Mouse (Mus musculus): ENCODE measurements around the gene Shisa8. TPM values are rescaled to one million over a fixed set of nuclear protein-coding genes. Genes with fewer than 3 reads are reported as not detected.

Gene Shisa8
- polyA plus RNA-seq, 1 experiment from 2014 or later = 0.30 TPM

DNA sequence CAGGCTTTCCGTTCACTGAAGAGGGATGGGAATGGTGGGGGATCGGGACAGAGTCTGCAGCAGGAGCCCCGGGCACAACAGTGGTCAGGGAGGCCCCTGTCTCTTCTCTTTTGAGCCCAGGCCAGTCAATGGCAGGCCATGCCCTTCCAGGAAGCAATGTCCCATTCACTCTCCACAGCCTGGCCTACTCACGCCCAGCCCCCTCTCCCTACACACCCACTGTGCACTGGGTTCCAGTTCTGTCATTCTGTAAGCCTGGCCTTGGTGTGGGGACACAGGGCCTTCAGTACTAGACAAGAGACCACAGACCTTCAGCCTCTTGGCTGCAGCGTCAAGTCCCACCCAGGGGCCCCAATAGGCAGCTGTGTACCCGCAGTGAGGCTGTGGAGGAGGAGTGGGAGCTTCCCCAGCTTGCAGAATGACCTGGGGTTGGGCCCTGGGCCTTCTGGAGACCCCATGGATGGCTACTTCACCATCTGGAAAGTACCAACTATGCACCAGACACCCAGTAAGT is 17.5 kb upstream of the Shisa8 start:
- Histone ChIP-seq H3K27me3 (ENCODE audit: control insufficient read depth, insufficient read depth, low read length) (no peaks in the 10 kb centered on the region), H3K9ac (replicated peaks; ENCODE audit: low read depth, low read length) (no peak overlapping the region), H3K27ac (ENCODE audit: low read length) (no peak overlapping the region), H3K36me3 (ENCODE audit: control insufficient read depth, insufficient read depth, low read length) (no peaks in the 10 kb centered on the region), H3K9me3 (ENCODE audit: control insufficient read depth, low read depth, low read length) (no peaks in the 10 kb centered on the region), H3K4me2 (replicated peaks; ENCODE audit: low read depth, low read length) (no peak overlapping the region), H3K4me1 (ENCODE audit: control insufficient read depth, insufficient read depth, low read length) (no peaks in the 10 kb centered on the region), H3K4me3 (ENCODE audit: low read depth, low read length) (no peak overlapping the region)
- 73% methylated on average over 6 of the region's 6 CpGs for WGBS
- ATAC-seq (ENCODE audit: insufficient number of reproducible peaks, insufficient read depth, low FRiP score, low read depth) = no peak

DNA sequence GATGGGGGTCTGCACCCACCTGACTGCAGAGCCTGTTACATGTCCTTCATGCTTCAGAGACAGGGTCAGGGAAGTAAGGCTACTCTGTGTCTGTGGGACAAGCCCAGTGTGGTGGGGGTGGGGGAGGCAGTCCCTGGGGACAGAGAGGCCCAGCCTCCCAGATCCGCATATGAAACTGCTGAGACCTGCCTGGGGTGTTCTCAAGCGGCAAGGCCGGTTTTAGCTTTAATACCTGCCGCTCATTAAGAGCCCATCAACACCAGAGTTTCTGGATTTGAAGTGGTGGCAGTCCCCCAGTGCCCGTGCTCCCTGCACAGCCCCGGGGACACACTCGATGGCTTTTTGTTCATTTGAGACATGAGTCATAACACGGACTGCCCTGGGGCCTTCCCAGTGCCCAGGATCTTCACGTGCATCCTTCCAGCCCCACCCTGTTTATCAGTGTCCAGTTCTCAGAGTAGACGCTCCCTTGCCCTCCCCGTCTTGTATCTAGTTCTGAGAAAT is 17.0 kb upstream of the Shisa8 start:
- Histone ChIP-seq H3K27me3 (ENCODE audit: control insufficient read depth, insufficient read depth, low read length) (0 out of 2 replicates have a peak, but pooled peaks cover 2% of the 10 kb centered on the region), H3K36me3 (ENCODE audit: control insufficient read depth, insufficient read depth, low read length) (no peaks in the 10 kb centered on the region), H3K9me3 (ENCODE audit: control insufficient read depth, low read depth, low read length) (no peaks in the 10 kb centered on the region), H3K27ac (ENCODE audit: low read length) (no peak overlapping the region), H3K4me1 (ENCODE audit: control insufficient read depth, insufficient read depth, low read length) (no peaks in the 10 kb centered on the region), H3K9ac (replicated peaks; ENCODE audit: low read depth, low read length) (no peak overlapping the region), H3K4me2 (replicated peaks; ENCODE audit: low read depth, low read length) (no peak overlapping the region), H3K4me3 (ENCODE audit: low read depth, low read length) (no peak overlapping the region)
- WGBS = 46% methylated on average over 11 of the region's 11 CpGs
- no peak; the same call in 1 of the 2 replicates for ATAC-seq (ENCODE audit: insufficient number of reproducible peaks, insufficient read depth, low FRiP score, low read depth)

- 88% methylated on average over 5 of the region's 5 CpGs for WGBS
- no peak for ATAC-seq (ENCODE audit: insufficient number of reproducible peaks, insufficient read depth, low FRiP score, low read depth)
- no peak overlapping the region for H3K4me3 ChIP-seq (ENCODE audit: low read depth, low read length)
- no peaks in the 10 kb centered on the region for H3K4me1 ChIP-seq (ENCODE audit: control insufficient read depth, insufficient read depth, low read length)
- no peak overlapping the region for H3K4me2 ChIP-seq (replicated peaks; ENCODE audit: low read depth, low read length)
- no peak overlapping the region for H3K9ac ChIP-seq (replicated peaks; ENCODE audit: low read depth, low read length)
- H3K27me3 ChIP-seq (ENCODE audit: control insufficient read depth, insufficient read depth, low read length) = 0 out of 2 replicates have a peak, but pooled peaks cover 6% of the 10 kb centered on the region
- no peak overlapping the region for H3K27ac ChIP-seq (ENCODE audit: low read length)
- H3K9me3 ChIP-seq (ENCODE audit: control insufficient read depth, low read depth, low read length) = no peaks in the 10 kb centered on the region
- no peaks in the 10 kb centered on the region for H3K36me3 ChIP-seq (ENCODE audit: control insufficient read depth, insufficient read depth, low read length)
Observed at GRCm38 (mm10) chr15:82225769-82226168, 13.2 kb upstream of the Shisa8 start.

DNA sequence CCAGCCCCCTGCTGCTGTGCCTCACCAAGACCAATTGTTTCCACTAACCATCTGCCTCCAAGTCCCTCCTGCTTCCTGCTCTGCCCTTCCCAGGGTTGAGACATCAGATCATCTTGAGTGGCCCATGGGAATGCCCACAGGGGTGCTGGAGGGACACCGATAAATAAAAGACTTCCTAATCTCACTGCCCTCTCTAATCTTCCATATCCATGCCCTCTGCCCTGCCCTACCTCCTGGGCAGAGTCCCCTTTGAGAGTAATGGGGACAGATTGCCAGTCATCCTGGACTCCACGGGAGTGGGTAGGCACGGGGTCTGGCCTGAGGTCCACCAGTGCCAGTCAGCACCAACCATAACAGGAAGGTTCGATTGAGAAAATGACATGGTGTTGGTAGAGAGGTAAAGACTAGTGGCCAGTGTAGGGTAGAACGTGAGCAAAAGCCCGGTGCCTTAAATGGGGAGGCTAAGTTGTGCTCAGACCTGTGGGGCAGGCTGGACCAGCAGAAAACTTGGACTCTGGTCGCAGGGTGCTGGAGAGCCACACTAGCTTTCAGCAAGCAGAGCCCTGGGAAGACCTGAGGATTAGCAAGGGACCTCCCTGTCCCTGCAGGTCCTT is 12.1 kb upstream of the Shisa8 start:
- Histone ChIP-seq H3K4me2 (replicated peaks; ENCODE audit: low read depth, low read length) (peak overlapping the region; percentile 40), H3K4me1 (ENCODE audit: control insufficient read depth, insufficient read depth, low read length) (no peaks in the 10 kb centered on the region), H3K27ac (ENCODE audit: low read length) (no peak overlapping the region), H3K27me3 (ENCODE audit: control insufficient read depth, insufficient read depth, low read length) (0 out of 2 replicates have a peak, but pooled peaks cover 6% of the 10 kb centered on the region), H3K36me3 (ENCODE audit: control insufficient read depth, insufficient read depth, low read length) (no peaks in the 10 kb centered on the region), H3K4me3 (ENCODE audit: low read depth, low read length) (peak overlapping the region; percentile 20; the same call in 1 of the 2 replicates), H3K9ac (replicated peaks; ENCODE audit: low read depth, low read length) (no peak overlapping the region), H3K9me3 (ENCODE audit: control insufficient read depth, low read depth, low read length) (no peaks in the 10 kb centered on the region)
- ATAC-seq (ENCODE audit: insufficient number of reproducible peaks, insufficient read depth, low FRiP score, low read depth) = no peak
- WGBS = 41% methylated on average over 7 of the region's 7 CpGs

DNA sequence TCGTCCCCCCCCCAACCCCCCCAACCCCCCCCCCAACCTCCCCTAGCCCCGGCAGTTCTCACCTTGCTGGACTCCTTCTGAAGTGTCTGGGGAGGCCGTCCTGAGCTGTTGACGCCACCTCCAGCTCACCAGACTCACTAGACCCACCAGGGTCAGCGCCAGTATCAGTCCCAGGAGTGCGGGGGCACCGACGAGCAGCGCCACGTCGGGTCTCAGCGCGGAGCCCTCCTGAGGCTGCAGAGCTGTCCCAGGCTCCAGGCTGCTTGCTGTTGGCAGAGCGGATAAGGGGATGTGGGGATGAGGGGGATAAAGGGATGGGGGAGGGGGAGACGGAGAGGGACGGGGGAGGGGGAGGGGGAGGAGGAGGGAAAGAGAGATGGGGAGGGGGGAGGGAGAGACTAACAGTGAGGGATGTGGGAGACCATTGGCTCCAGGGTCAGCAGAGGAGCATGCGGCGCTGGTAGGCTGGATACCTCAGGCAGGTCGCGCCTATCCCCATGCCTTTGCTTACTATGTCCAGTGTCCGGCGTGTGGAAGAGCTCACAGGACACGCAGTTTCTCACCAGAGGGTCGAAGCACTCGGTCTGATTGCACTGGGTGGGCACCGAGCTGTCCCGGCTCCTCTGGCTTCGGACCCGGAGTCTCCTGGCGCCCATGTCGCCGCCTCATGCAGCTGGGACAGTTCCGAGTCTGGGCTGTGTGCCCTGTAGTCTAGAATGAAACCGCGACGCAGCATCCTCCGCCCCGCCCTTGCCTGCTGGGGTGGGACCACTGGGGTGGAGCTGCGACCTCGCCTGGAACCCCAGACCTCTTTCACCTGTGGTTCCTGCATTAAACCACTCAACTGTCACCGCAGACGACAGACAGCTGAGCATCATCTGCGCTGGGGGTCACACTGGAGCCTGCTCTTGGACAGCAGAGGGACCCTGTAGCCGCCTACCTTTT is 11.3 kb upstream of the Shisa8 start, which contains the start of gene Tnfrsf13c:
TSS of gene Tnfrsf13c (minus strand) at position 713 of the 945 bp plus-strand sequence.
- H3K9ac ChIP-seq (replicated peaks; ENCODE audit: low read depth, low read length) = no peak within 1 kb of the TSS
- WGBS = 2% methylated on average over 42 of the region's 44 CpGs
- H3K9me3 ChIP-seq (ENCODE audit: control insufficient read depth, low read depth, low read length) = no peaks in the 10 kb centered on the region
- no peak; the same call in 1 of the 2 replicates for ATAC-seq (ENCODE audit: insufficient number of reproducible peaks, insufficient read depth, low FRiP score, low read depth)
- 0 out of 2 replicates have a peak, but pooled peaks cover 6% of the 10 kb centered on the region for H3K27me3 ChIP-seq (ENCODE audit: control insufficient read depth, insufficient read depth, low read length)
- H3K4me2 ChIP-seq (replicated peaks; ENCODE audit: low read depth, low read length) = peak within 1 kb of the TSS; percentile 40
- H3K4me1 ChIP-seq (ENCODE audit: control insufficient read depth, insufficient read depth, low read length) = no peaks in the 10 kb centered on the region
- H3K27ac ChIP-seq (ENCODE audit: low read length) = no peak within 1 kb of the TSS
- peak within 1 kb of the TSS; percentile 20 for H3K4me3 ChIP-seq (ENCODE audit: low read depth, low read length)
- no peaks in the 10 kb centered on the region for H3K36me3 ChIP-seq (ENCODE audit: control insufficient read depth, insufficient read depth, low read length)

GRCm38 (mm10) chr15:82223251-82223650 is 10.6 kb upstream of the Shisa8 start:
- Histone ChIP-seq H3K36me3 (ENCODE audit: control insufficient read depth, insufficient read depth, low read length) (no peaks in the 10 kb centered on the region), H3K4me3 (ENCODE audit: low read depth, low read length) (no peak overlapping the region), H3K4me2 (replicated peaks; ENCODE audit: low read depth, low read length) (peak overlapping the region; percentile 40; the same call in 1 of the 2 replicates), H3K9me3 (ENCODE audit: control insufficient read depth, low read depth, low read length) (no peaks in the 10 kb centered on the region), H3K9ac (replicated peaks; ENCODE audit: low read depth, low read length) (no peak overlapping the region), H3K27ac (ENCODE audit: low read length) (no peak overlapping the region), H3K4me1 (ENCODE audit: control insufficient read depth, insufficient read depth, low read length) (no peaks in the 10 kb centered on the region), H3K27me3 (ENCODE audit: control insufficient read depth, insufficient read depth, low read length) (0 out of 2 replicates have a peak, but pooled peaks cover 6% of the 10 kb centered on the region)
- 42% methylated on average over 7 of the region's 7 CpGs for WGBS
- ATAC-seq (ENCODE audit: insufficient number of reproducible peaks, insufficient read depth, low FRiP score, low read depth) = peak; percentile 20; the same call in 1 of the 2 replicates

DNA sequence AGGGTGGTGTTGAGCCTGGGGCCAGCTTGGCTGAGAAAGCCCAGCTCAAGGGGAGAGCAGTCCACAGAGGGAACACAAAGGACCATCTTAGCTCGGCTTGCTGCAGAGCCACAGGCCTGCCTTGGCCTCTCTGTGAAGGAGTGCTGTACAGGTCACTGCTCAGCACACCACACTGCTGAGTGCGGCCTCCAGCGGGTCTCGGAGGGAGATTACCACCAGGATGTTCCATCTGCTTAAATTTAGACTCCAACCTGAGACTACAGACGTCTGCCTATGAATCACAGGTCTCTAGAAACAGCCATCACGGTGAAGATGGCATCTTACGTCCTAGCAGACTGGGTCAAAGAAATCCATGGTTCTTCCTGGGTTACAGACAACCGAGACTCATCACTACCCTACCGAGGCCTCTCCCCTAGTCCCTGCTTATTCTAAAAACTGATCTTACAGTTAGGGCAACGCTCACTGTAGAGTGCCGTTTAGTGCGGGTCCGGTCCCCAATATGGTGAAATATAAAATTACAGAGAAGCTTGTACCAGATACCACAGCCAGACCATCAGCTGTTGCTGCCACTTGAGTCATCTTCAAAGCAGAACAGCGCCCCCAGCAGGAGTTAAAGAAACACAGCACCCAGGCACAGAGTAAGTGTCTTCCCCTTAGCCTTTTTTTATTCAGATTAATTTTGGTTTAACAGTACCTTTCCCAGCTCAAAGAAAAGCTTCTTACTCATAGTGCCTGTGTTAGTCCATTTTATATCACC is 8.7 kb upstream of the Shisa8 start:
- Histone ChIP-seq H3K4me2 (replicated peaks; ENCODE audit: low read depth, low read length) (no peak overlapping the region), H3K9ac (replicated peaks; ENCODE audit: low read depth, low read length) (no peak overlapping the region), H3K4me3 (ENCODE audit: low read depth, low read length) (no peak overlapping the region), H3K4me1 (ENCODE audit: control insufficient read depth, insufficient read depth, low read length) (no peaks in the 10 kb centered on the region), H3K27me3 (ENCODE audit: control insufficient read depth, insufficient read depth, low read length) (peaks cover 7% of the 10 kb centered on the region; the same call in 1 of the 2 replicates), H3K9me3 (ENCODE audit: control insufficient read depth, low read depth, low read length) (no peaks in the 10 kb centered on the region), H3K36me3 (ENCODE audit: control insufficient read depth, insufficient read depth, low read length) (no peaks in the 10 kb centered on the region), H3K27ac (ENCODE audit: low read length) (no peak overlapping the region)
- 69% methylated on average over 14 of the region's 14 CpGs for WGBS
- ATAC-seq (ENCODE audit: insufficient number of reproducible peaks, insufficient read depth, low FRiP score, low read depth) = no peak

Data from stomach, embryonic 14.5 days (tissue).